Mouse (Mus musculus): ENCODE measurements at regions not wholly inside any gene's neighbourhood (a gene's known extent, or its start where the extent isn't known, plus 50 kb on each side); places are given as distances from the start of the nearest gene placed in this dataset.
A peak's percentile ranks its signal among the peaks of the same experiment; 100 is the strongest.
"Not testable (repeated sequence)": the region's sequence is repeated elsewhere in the genome, so short reads cannot be mapped to it uniquely, and the experiment has no call there.

DNA sequence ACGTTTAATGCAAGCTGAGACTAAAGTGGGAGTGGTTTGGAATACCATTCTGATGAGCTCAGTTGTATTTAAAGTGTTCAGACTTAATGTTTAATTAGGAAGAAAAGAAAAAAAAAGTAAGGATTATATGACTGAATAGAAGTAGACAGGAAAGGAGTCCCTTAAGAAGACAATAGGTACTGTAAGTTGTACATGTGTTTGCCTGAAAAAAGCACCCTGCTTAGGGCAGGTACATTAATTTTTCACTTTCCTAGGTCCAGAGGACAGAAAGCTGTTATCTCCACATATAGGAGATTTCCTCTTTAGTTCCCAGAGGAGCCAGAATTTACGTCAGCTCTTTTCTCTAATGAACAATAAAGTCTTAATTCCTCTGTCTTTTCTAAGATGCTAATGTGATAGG, 58.5 kb downstream of the Olfr987 start:
- no peak for DNase-seq (ENCODE audit: extremely low spot score in 1 of 2, low spot score in 1 of 2)

GRCm38 (mm10) chr2:85278128-85278527, 61.0 kb downstream of the Olfr987 start:
- DNase-seq (ENCODE audit: extremely low spot score in 1 of 2, low spot score in 1 of 2): peak in 1 of 2 experiments; percentile 20

GRCm38 (mm10) chr2:85277433-85277832, 61.7 kb downstream of the Olfr987 start:
- DNase-seq (ENCODE audit: extremely low spot score in 1 of 2, low spot score in 1 of 2): peak in 1 of 2 experiments; percentile 11

GRCm38 (mm10) chr2:85266813-85267212, 69.8 kb upstream of the Lrrc55 start:
- DNase-seq (ENCODE audit: extremely low spot score in 1 of 2, low spot score in 1 of 2): not testable (repeated sequence)

GRCm38 (mm10) chr2:85265667-85266066, 68.7 kb upstream of the Lrrc55 start:
- DNase-seq (ENCODE audit: extremely low spot score in 1 of 2, low spot score in 1 of 2): peak; percentile 53 to 74

GRCm38 (mm10) chr2:85265037-85265524, 68.1 kb upstream of the Lrrc55 start:
- no peak for DNase-seq (ENCODE audit: extremely low spot score in 1 of 2, low spot score in 1 of 2)

GRCm38 (mm10) chr2:85257356-85257755, 60.4 kb upstream of the Lrrc55 start:
- DNase-seq (ENCODE audit: extremely low spot score in 1 of 2, low spot score in 1 of 2): peak in 1 of 2 experiments; percentile 35

DNA sequence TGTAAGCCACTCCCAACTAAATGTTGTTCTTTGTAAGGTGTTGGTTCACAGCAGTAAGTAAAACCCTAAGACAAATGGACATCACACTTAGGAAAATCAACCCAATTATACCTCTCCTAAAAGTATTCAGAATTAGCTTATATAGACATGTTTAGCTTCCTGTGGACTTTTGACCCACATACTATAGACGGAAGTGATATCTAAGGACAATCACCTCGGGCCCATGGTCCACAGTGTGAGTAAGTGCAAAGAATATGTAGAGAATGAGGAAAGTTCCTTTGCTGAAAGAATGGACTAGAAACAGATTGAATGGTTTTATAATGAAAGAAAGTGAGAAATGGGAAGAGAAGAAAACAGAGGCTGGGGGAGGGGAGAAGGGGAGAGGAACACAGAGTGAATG, 58.6 kb upstream of the Lrrc55 start:
- DNase-seq (ENCODE audit: extremely low spot score in 1 of 2, low spot score in 1 of 2): no peak

DNA sequence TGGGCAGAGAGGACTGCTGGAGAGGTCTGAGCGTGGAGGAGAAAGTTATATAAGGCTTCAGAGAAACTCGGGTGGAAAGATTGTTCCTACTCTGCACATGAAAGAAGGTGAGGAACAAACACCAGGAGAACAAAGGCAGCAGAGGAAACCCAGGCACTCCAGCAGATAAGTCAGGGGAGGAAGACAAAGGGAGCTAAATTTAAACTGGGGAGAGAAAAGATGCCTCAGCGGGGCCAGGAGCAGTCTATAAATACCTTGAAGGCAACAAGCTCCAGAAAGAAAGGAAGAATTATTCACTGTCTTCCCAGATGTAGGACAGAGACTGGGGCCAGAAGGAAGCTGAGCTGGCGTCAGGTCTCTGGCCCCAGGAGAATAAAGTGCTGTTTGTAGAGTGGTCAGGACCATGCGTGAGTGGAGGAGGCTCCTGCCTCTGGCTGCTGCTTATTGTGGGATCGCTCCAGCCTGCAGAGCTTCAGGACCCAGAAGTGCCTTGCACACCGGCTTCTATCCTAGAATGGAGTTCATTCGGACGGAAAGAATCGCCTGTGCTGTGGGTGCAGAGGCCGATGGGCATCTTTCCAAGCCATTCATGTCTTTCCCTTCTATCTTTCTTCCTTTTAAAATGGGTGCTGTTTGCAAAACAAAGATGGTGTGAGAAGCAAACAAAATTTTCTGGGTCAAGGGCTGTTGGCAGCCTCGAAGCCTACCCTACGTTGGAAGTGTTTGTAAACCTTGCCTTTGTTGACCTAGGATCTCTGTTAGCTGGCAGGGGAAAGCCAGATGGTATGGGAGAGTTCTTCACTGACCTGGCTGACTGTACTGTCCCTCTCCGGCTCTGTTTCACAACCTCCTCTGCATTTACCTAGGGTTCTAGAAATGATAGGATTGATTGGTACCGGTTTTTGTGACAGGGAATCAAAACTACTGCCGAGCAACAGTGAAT, 55.6 kb upstream of the Lrrc55 start:
- peak; percentile 28 to 55 for DNase-seq (ENCODE audit: extremely low spot score in 1 of 2, low spot score in 1 of 2)

DNA sequence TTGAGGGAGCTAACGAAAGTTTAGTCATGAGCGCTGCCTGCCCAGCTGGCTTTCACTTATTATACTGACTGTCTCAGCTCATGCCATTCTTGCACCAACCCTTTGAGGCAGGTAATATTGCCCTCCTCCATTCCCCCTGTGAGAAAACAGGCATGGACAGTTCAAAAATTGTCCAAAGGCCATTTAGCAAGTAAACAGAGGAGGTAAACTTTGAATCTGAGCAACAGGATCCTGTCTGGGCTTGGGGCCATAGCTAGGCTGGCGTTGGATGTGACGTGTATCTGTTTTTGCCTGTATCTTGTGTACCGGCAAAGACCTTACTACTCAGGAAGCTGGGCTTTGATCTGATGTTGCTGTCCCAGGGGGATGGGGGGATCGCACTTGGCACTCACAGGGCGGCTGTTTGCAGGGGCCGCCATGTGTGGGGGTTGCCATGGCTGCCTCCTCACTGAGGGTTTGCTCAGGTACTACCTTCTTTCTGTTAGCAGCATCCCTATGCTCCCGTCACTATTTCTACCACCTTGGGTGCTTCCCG, 53.1 kb upstream of the Lrrc55 start:
- DNase-seq (ENCODE audit: extremely low spot score in 1 of 2, low spot score in 1 of 2): no peak

Measured in frontal cortex, adult 2 months (tissue).